Mouse (Mus musculus) embryo, embryonic 10 days (tissue): Measurements from ENCODE around the gene Lrp3.

Experiments
- DNase-seq: peaks from one replicate; pipeline ENCODE4 v3.0.0-alpha.2; 2015; ENCODE audit warnings: low spot score

Lrp3 gene

GRCm38 (mm10) chr7:35189699-35190098 is 25.6 kb downstream of the Lrp3 start:
- no peak for DNase-seq

DNA sequence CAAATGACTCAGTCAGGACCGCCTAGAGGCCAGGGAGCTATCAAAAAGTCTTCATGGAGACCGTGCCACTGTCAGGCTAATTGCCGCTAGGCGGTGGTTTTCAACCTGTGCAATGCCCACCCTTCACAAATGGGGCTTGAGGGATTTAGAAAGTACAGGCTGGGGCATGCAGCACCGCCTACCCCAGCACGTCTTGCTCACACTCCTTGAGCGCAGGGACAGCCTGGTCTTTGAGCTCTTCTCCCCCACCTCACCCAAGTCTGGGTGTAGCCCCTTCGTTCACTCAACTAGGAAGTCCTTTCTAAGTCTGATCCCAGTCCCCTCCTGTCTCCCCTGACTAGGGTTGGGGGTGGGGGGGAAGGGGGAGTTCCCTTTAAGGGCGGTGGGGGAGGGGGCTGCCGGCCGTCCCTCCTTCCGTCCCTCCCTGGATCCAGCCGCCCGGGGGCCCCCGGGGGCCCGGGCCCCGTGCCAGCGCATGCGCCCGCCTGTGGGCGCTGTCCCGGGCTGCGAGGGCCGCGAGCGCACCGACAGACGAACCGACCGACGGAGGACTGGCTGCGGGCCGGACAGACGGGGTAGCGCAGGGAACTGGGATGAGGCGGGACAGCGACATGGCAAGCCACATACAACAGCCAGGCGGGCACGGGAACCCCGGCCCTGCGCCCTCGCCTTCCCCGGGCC is 29.3 kb downstream of the Lrp3 start, which contains the start of gene Slc7a10:
Gene Slc7a10, plus strand, starts transcription at position 497 of the 681 bp plus-strand sequence.
- peak; percentile 15 for DNase-seq

GRCm38 (mm10) chr7:35184833-35185724 is 30.2 kb downstream of the Lrp3 start:
- DNase-seq = peak; percentile 57

DNA sequence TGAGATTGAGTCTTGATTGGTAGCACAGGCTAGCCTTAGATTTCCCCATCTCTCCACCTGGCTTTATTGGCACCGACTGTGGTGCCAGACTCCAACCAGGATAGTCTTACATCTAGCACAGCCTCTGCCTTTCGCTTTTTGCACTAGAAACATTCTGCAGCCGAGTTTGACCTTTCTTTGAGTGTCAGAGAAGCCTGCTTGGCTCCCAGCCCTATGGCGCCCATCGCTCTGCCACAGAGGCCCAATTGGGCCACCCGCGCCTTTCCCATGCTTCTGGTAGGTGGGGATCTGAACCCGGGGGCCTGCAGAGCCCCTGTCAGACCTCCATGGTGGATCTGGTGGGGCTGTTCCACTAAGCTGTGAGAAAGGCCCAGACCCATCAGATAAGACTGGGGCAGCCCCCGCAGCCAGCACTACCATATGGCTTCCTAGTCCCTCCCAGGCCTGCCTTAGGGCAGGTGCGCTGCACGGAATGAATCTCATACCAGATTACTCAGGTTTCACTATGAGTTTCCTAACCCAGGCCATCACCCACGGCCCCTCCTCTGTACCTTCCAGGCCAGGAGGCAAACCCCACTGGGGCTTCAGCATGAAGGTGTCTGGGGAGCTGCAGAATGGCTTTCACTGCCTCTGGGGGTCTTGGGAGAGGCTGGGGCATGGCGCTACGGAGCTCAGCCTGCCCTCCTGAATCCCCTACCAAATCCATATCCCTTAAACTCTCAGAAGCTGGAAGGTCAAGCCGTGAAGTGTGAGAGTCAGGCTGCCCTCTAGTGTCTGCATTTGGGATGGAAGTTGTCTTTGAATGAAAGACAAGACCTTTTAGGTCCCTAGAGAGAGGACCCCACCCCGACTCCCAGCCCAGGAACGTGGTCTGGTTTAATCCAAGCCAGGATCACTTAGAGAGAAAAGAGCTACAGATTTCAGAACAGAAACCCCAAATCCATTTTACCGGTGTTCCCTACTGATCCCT is 38.6 kb downstream of the Lrp3 start:
- DNase-seq = peak; percentile 84

DNA sequence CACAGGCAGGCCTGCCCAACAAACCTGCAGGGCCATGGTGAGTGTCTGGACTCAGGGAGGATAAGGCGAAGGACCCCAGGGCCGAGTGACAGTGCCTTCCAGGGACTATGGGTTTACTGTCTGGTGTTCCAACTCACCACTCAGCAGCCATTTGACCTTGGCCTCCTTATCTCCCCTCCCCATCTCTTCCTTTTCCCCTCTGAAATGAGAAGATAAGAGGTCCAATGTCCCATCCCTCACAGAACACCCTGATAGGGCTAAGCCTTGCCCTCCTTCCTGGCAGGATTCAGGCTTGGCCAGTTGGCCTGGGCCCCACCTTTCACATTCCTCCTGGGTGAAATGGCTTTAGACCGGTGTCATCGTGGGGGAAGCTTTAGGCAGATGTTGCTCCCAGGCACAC is 39.8 kb downstream of the Lrp3 start:
- DNase-seq = no peak

- no peak for DNase-seq
Observed at GRCm38 (mm10) chr7:35172519-35172918, 42.8 kb downstream of the Lrp3 start.

- peak; percentile 94 for DNase-seq
Observed at GRCm38 (mm10) chr7:35171867-35172382, 43.4 kb downstream of the Lrp3 start.

- peak; percentile 92 for DNase-seq
Observed at GRCm38 (mm10) chr7:35169341-35169740, 46.0 kb downstream of the Lrp3 start.

DNA sequence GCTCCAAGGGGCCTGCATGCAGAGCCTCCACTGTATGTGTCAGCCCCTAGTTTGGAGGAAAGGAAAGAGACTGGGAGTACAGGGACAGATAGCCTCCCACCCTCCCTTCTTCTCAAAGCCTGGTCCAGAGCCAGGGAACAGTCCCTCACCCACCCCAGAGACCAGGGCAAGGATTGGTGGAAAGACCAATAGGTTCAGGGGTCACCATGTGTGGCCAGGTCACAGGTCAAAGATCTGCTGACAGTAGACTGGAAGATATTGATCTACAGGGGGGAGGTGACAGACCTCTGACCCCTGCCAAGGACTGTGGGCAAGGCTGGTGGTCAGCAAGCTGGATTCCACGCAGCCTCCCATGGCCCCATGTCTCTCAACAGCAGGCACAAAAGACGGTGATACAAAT is 47.4 kb downstream of the Lrp3 start:
- peak; percentile 42 for DNase-seq

DNA sequence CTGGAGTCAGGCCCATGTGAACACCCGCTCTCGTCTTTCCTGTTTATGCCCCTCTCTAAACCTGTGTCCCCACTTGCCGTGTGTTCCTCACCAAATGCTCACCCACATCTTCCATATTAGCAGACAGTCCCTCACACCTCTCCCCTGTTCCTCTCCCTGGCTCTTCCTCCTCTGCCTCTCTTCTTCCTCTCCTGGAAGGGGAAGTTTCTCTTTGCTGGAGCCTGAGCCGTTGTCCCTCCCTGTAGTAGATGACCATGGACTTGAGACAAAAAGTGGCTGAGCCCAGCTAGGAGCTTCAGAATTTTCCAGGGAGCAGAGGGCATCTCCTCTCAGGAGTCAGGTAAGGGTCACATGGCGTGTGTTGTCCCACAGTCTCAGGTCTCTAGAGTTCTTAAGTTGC is 48.3 kb downstream of the Lrp3 start:
- DNase-seq = no peak

GRCm38 (mm10) chr7:35164131-35164530 is 51.2 kb downstream of the Lrp3 start:
- no peak for DNase-seq

- DNase-seq = no peak
Observed at GRCm38 (mm10) chr7:35163600-35163999, 51.7 kb downstream of the Lrp3 start.

DNA sequence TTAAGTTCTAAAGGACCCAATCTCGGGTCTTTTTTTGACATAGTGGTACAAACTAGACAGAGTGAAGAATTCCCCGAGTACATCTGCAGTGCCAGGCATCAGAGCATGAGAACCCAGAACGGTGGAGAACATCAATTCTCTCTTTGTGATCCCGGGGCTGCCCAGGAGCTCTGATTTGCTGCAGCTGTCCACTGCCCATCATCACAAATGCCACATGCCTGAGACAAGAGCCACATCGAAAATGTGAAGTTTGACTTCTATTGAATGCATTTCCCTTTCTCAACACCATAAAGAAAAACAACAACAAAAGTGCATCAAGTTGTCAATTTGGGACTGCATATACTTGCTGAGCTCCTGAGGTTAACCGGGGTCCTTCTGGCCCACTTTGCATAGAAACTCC is 52.9 kb downstream of the Lrp3 start:
- no peak for DNase-seq

DNA sequence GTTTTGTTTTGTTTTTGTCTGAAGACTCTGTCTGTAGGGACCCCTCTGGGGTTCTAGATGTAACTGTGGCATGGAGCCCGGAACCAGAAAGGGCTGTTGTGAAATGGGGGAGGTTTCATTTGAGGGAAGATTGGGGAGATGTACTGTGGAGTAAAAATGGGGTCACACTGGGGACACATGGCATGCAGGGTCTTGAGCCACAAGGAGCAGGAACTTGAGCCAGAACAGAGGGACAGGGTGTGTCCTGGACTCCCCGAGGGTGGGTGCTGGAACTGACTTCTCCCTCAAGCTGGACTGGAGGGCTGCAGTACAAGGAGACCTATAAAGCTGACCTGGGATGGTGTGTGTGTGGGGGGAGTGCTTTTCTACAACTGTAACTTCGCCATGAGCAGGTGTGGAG is 57.8 kb downstream of the Lrp3 start:
- DNase-seq = no peak

- no peak for DNase-seq
Observed at GRCm38 (mm10) chr7:35156561-35157477, 58.5 kb downstream of the Lrp3 start.

DNA sequence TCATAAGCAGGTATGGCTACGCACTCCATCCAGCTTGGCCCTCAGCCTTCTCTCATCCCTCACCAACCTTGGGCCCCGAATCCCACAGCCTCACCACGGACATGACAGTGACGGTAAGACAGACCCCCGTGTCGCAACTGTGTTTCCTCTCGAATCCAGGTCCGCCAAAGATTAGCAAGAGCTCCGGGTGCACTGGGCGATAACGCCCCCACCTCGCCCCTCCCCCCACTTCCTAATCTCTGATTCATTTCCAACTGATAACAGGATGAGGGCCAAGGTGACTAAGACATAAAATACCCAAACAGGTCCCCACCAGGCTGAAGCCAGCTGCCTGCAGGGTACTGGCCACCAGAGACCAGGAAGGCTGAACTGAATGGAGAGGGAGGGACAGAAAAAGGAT is 60.8 kb downstream of the Lrp3 start:
- DNase-seq = no peak

DNA sequence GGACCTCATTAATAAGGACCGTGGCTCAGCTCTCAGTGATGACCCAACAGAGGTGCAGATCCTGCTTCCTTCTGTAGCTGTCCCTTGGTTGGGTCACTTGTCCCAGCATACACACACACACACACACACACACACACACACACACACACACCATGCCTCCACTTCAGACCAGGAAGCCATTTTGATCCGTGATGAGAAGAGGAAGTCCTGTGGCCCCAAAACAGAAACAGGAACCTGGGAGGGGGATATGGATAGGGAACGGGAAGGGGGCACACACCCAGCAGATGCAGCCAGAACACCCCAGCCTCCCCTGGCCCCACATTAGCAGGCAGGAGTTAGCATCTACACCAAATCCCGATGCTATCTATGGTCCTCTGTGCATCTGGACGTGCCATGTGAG is 64.4 kb downstream of the Lrp3 start:
- no peak for DNase-seq
